In genomic region chr9:85664316-85664715, GRCm38 (mm10) we compare ENCODE assay signal across 28 mouse cellular contexts.
DNase-seq lines count a peak whose midpoint lies in the region; TF ChIP-seq lines count a peak whose summit lies in the region.
"Had no signal": no experiment of that assay in that cellular context is flagged by ENCODE, and none has a peak within 500 bp of the region (broad histone marks: within the 10 kb centered on the region; RNA-seq: fewer than 3 reads in every experiment).

No protein-coding gene starts in this region.

- intact Hi-C loops in heart, adult 2 months (cut with DNase I) = no loop called here
- intact Hi-C loops in left cerebral cortex, postnatal 14 days (cut with DNase I) = no loop called here
- intact Hi-C loops in left cerebral cortex, postnatal 25 days (cut with DNase I) = no loop called here

- DNase-seq in heart, adult 11 months = peak; percentile 46
- no peak for DNase-seq in heart, adult 2 months
- DNase-seq in left cerebral cortex, postnatal 14 days (ENCODE audit: low spot score in 2 of 2) = peak; percentile 21 to 24
- DNase-seq in left cerebral cortex, postnatal 25 days (ENCODE audit: low spot score in 2 of 2) = no peak
- DNase-seq in brain, adult 2 months (ENCODE audit: low read depth, low spot score) = peak; percentile 70
- peak; percentile 75 for DNase-seq in layer of hippocampus, adult 9-11 months
- DNase-seq in gastrocnemius, postnatal 25 days = no peak
- no peak for DNase-seq in kidney, adult 2 months
- DNase-seq: adrenal gland, postnatal 10 days; cerebellum, adult 18-20 months; cerebellum, postnatal 25 days; gastrocnemius, postnatal 36 days; heart, postnatal 10 days; kidney, postnatal 14 days; liver, embryonic 13.5 days; lung, adult 18-20 months had no signal

- no peak overlapping the region for H3K27ac ChIP-seq in heart, adult 2 months
- no peak overlapping the region for H3K27ac ChIP-seq in kidney, adult 2 months (ENCODE audit: insufficient read depth, low read depth, low read length)
- H3K27ac ChIP-seq: embryonic facial prominence, embryonic 10.5 days; embryonic facial prominence, embryonic 15.5 days; forebrain, embryonic 13.5 days; heart, embryonic 13.5 days; hindbrain, embryonic 14.5 days; limb, embryonic 10.5 days; limb, embryonic 15.5 days; liver, embryonic 13.5 days; macrophage; midbrain, embryonic 15.5 days; neural tube, embryonic 15.5 days had no signal

- 49% methylated on average over 1 of the region's 1 CpGs for WGBS in heart, adult 2 months
- 75% methylated on average over 1 of the region's 1 CpGs for WGBS in kidney, adult 2 months

- peaks cover 4% of the 10 kb centered on the region; the same call in 1 of the 2 replicates for H3K4me1 ChIP-seq in heart, adult 2 months (ENCODE audit: control insufficient read depth, insufficient read depth, low read length)
- no peaks in the 10 kb centered on the region for H3K4me1 ChIP-seq in kidney, adult 2 months (ENCODE audit: control insufficient read depth, insufficient read depth, low read length)
- H3K4me1 ChIP-seq: forebrain, embryonic 13.5 days; limb, embryonic 10.5 days; limb, embryonic 15.5 days; liver, embryonic 13.5 days; midbrain, embryonic 15.5 days; neural tube, embryonic 15.5 days had no signal

- TF ChIP-seq EP300 in heart, adult 2 months (IDR thresholded peaks at IDR 0.05; ENCODE audit: insufficient read depth, low read depth, low read length) = no peak

- H3K79me2 ChIP-seq in heart, adult 2 months (replicated peaks; ENCODE audit: control insufficient read depth, insufficient read depth, low read length) = no peaks in the 10 kb centered on the region

- no peak overlapping the region for H3K9ac ChIP-seq in heart, adult 2 months (ENCODE audit: low read depth, low read length)
- H3K9ac ChIP-seq: embryonic facial prominence, embryonic 15.5 days; forebrain, embryonic 13.5 days; heart, embryonic 13.5 days; hindbrain, embryonic 14.5 days; limb, embryonic 15.5 days; liver, embryonic 13.5 days; midbrain, embryonic 15.5 days; neural tube, embryonic 15.5 days had no signal

- H3K4me3 ChIP-seq in heart, adult 2 months = no peak overlapping the region
- H3K4me3 ChIP-seq in kidney, adult 2 months (ENCODE audit: insufficient read depth, low read depth, low read length) = no peak overlapping the region
- H3K4me3 ChIP-seq: embryonic facial prominence, embryonic 10.5 days; embryonic facial prominence, embryonic 15.5 days; forebrain, embryonic 13.5 days; heart, embryonic 13.5 days; limb, embryonic 10.5 days; limb, embryonic 15.5 days; liver, embryonic 13.5 days; midbrain, embryonic 15.5 days; neural tube, embryonic 15.5 days had no signal

- no peaks in the 10 kb centered on the region for H3K27me3 ChIP-seq in heart, adult 2 months (ENCODE audit: control insufficient read depth, insufficient read depth, low read length)
- no peaks in the 10 kb centered on the region for H3K27me3 ChIP-seq in kidney, adult 2 months (replicated peaks; ENCODE audit: control insufficient read depth, insufficient read depth, low read length)
- H3K27me3 ChIP-seq: embryonic facial prominence, embryonic 15.5 days; forebrain, embryonic 13.5 days; heart, embryonic 13.5 days; limb, embryonic 15.5 days; liver, embryonic 13.5 days; midbrain, embryonic 15.5 days; neural tube, embryonic 15.5 days; Patski had no signal

- no peak for TF ChIP-seq CTCF in heart, adult 2 months (IDR thresholded peaks at IDR 0.05)
- no peak for TF ChIP-seq CTCF in kidney, adult 2 months (conservative IDR thresholded peaks at IDR 0.05; ENCODE audit: insufficient read depth, insufficient read length, low read depth, low read length)

- TF ChIP-seq POLR2A in heart, adult 2 months (IDR thresholded peaks at IDR 0.05; ENCODE audit: insufficient read depth, low read depth, low read length) = no peak
- no peak for TF ChIP-seq POLR2A in kidney, adult 2 months (IDR thresholded peaks at IDR 0.05; ENCODE audit: low read depth, low read length)

- no peaks in the 10 kb centered on the region for H3K36me3 ChIP-seq in heart, adult 2 months (ENCODE audit: control insufficient read depth, insufficient read depth, low read length)
- no peaks in the 10 kb centered on the region for H3K36me3 ChIP-seq in kidney, adult 2 months (ENCODE audit: control insufficient read depth, insufficient read depth, low read length)
- H3K36me3 ChIP-seq: embryonic facial prominence, embryonic 10.5 days; embryonic facial prominence, embryonic 15.5 days; G1E; heart, embryonic 13.5 days; limb, embryonic 10.5 days; limb, embryonic 15.5 days; liver, embryonic 13.5 days; midbrain, embryonic 15.5 days; neural tube, embryonic 15.5 days had no signal

Comparison
In these comparisons a context has a peak if more than half of its experiments do, and no peak if none do; other contexts are left out.
1. DNase-seq: peak in heart, adult 11 months (single experiment), left cerebral cortex, postnatal 14 days (2 of 2), brain, adult 2 months (single experiment) and layer of hippocampus, adult 9-11 months (single experiment); none in heart, adult 2 months (0 of 2), left cerebral cortex, postnatal 25 days (0 of 2), gastrocnemius, postnatal 25 days (single experiment) and kidney, adult 2 months (single experiment).